Mouse (Mus musculus): ENCODE results near the gene Rpl22l1.
"Not testable (repeated sequence)": the region's sequence is repeated elsewhere in the genome, so short reads cannot be mapped to it uniquely, and the experiment has no call there.

Rpl22l1 gene

DNA sequence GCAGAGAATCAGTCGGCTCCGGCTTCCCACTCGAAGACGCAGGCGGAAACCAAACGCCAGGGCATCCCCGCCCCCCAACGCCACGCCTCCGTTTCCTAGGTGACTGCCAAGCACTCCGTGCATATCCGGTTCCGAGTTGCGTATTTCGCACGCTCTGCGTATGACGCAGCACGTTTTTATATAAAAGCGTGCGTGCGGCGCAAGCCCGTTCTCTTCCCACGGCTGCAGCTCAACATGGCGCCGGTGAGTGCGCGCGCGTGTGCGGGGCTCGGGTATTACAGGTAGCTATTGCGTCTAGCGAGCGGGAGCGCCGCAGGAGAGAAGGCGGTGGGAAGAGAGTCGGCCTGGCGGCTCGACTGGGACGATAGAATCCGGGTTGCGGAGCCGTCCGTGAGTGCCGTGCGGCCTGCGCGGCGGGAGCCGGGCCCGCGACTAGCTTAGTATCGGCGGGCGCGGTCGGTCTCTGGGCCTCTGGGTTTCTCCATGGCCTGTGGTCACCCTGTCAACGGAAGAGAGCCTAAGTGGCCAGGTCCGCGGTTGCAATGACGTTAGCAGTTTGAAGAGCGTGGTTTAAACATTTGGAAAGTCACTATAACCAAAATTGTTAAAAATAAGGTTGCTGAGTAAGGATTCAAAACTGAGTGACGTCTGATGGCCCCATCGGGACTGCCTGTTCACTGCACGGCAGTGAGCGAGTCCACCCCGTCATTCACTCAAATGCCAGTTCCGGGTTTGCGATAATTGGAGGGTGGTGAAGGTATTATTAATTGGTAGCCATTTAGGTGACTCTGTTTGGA is at the start of gene Rpl22l1:
Gene Rpl22l1, plus strand, starts transcription at position 136 of the 797 bp plus-strand sequence.
- DNase-seq (ENCODE audit: low read depth), result peak; percentile 93

DNA sequence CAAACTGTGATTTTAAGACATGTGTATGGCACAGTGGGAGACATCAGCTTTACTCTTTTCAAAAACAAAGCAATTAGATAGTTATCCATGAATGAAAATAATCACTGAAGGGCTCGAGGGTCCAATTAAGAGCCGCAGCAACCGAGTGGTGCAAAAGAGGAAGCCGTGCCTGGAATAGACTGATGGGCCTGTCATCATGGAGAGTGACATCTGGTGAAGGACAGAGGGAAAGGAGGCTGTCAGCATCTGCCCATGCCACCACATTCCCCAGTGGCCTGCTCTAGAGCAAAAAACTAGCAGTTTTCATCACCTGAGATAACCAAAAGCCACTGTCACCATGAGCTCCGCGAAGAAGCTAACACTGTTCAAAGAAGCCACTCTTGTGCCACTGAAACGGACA is 49.8 kb upstream of the Rpl22l1 start:
- DNase-seq (ENCODE audit: low read depth), result no peak

DNA sequence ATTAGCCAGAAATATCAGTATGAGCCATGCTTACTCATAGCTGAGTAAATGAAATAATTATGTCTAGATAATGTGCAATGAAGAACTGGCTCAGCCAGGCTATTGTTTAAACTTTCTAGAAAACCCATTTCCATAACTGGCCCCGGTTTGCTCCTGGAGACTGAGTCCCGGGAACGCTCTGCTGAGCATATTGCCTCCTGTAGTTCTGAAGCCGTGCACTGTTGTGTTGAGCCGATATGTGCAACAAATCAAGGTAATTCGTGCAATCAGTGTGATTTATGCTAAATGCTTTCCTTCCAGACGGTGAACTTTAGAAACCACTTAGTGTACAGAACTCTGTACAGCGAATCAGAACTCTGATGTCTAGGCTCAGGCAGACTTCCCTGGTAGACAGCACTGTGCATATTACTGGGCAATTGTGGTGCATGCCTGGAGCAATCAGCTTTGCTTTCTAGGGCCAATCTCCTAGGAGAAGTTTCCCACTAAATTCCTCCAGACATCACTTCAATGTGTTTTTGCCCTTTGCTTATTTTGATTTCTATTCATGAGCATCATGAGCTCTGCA is 43.9 kb upstream of the Rpl22l1 start:
- no peak for DNase-seq (ENCODE audit: low read depth)

DNA sequence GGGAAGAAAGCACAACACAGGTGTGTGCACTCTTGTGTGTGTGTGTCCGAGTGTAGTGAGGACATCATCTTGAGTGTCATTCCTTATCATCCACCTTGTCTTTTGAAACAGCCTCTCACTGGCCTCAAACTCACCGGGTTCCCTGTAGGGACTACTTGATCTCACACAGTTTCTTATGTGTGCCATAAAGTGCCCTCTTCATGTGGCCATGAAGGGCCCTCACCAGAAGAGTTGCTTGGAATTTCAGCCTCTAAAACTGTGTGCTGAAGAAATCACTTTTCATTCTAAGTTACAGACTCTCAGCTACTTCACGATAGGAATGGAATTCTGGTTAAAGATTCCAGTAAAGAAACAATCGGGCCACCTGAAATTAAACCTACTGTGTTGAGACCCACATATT is 38.3 kb upstream of the Rpl22l1 start:
- DNase-seq (ENCODE audit: low read depth), result no peak

DNA sequence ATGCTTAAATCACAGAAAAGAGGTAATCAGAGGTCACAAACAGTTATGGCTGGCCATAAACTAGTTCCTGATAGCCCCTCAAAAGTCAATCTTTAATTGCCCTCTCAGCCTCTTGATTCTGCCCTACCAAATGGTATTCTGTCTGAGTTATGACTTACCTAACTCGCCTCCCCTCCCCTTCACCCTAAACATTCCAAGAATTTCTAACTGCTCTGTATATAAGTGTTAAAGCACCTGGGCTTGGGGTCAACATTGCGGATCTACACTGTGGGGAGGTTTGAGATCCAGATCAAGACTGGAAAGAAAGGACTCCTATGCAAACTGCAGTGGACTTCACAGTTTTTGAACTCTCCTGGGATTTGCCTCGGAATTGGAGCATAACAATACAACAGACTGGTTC is 37.0 kb upstream of the Rpl22l1 start:
- DNase-seq (ENCODE audit: low read depth), result no peak

DNA sequence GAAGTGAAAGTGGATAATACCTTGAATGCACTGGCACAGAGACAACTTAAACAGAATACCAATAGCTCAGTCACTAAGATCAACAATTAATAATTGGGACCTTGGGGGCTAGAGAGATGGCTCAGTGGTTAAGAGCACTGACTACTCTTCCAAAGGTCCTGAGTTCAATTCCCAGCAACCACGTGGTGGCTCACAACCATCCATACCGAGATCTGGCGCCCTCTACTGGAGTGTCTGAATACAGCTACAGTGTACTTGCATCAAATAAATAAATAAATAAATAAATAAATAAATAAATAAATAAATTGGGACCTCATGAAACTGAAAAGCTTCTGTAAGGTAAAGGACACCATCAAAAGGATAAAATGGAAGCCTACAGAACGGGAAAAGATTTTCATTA is 32.3 kb upstream of the Rpl22l1 start:
- not testable (repeated sequence) for DNase-seq (ENCODE audit: low read depth)

DNA sequence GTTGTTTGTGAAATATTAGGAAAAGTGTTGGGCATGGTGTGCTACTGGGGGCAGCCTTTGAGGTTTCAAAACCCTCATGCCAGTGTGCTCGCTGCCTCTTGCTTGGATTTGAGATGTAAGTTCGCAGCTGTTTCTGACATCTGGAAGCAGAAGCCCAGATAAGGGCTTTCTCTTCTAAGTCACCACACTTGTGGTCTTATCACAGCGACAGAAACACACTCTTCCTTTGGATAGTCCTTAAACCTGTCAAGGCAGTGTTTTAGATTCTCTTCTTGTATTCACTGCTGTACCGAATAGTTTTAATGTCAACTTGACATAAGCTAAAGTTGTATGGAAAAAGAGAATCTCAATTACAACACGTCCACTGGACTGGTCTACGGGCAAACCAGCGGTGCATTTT is 29.9 kb upstream of the Rpl22l1 start:
- no peak for DNase-seq (ENCODE audit: low read depth)

DNA sequence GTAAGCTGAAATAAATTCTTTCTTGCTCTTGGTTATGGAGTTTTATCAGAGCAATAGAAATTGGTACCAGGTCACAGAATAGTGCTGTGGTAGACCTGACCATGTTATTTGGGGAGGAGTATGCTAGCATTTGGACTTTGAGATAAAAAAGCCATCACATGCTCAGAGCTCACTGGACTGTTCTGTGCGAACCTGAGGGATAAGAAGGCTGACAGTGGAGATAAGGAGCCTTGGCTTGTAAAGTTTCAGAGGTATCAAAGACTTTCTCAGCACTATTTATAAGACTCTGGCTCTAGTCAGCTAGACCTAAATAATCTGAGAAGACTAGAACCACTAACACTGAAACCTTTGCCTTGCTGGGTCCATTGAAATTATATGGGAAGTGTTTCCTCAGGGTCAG is 29.3 kb upstream of the Rpl22l1 start:
- DNase-seq (ENCODE audit: low read depth), result no peak

DNA sequence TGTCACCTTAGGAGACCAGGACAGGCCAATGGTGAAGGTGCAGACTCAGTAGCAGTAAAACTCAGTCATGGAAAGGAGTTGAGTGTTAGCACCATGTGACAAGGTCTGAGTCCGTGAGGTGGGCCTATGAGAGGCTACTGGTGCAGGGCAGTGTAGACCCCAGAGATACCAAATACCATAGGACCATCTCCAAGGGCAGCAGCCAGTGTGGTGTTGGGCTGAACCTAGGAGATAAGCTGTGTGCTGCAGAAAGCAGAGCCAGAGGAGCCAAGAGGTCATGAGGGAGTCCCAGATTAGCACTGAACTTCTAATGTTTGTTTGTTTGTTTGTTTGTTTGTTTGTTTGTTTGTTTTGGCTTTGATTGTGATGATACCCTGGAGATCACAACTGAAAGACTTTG is 28.7 kb upstream of the Rpl22l1 start:
- no peak for DNase-seq (ENCODE audit: low read depth)

DNA sequence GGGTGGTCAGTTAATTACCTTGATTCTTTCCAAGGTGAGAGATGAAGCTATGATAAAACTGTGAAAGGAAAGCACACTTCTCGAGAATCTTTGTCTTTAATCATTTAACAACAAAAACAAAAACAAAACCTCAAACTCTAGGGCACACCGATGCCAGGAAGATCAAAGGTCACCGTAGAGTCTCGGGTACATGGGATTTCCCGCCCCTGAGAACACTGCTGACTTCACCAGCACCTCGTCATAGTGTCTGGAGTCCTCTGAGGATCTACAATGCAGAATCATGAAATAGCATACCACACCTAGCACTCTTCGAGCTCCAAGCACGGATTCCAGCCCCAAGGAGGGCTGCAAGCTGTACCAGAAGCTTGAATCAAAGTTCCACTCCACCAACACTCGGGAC is 24.7 kb upstream of the Rpl22l1 start:
- DNase-seq (ENCODE audit: low read depth), result no peak

DNA sequence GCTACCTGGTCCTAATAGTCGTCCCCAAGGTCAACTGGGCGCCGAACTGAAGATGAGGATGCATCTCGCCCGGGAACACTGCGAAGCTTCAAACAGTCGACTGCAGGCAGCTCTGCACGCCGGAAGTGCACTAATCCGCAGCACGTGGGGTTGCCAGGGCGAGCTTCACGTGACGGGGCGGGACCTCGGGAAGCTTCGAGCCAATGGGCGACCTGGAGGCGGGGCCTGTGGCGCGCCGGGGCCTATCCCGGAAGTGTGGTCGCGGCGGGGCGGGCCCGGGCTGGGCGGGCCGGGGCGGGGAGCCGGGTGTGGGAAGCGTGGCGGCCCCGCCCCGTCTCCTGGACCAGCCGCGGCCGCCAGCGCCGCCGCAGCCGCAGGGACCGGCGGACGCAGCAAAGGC is 24.2 kb upstream of the Rpl22l1 start, which contains the start of gene Eif5a2:
Gene Eif5a2, plus strand, starts transcription at position 283 of the 400 bp plus-strand sequence.
- DNase-seq (ENCODE audit: low read depth), result peak; percentile 70

DNA sequence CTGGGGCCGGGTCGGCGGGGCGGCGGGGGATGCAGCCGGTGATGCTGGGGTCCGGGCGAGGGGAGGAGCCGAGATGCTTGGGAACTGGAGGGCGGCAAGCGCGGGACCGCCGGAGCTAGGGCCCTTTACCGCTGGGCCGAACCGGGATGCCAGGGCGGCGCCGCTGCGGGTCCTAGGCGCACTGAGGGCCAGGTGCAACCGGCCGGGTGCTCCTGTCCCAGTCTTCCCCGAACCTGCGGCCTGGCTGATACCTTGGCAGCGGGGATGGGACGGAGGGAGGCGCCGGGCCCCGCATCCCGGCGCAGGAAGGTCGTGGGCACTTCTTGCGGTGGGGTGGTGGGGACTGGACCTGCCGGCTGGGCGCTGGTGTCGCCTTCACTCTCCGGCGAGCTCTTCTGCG is 23.8 kb upstream of the Rpl22l1 start:
- no peak for DNase-seq (ENCODE audit: low read depth)

DNA sequence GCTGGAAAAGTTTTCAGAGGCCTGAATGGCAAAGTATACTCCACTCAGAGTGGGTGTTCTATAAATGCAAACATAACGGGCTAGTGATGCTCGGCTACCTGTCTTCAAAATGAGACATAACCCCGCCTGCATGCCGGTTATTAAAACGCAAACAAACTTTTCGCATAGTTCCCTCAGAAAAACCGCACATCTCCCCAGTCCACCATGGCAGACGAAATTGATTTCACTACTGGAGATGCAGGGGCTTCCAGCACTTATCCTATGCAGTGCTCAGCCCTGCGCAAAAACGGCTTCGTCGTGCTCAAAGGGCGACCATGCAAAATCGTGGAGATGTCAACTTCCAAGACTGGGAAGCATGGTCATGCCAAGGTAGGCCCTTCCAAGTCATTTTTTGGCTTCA is 23.4 kb upstream of the Rpl22l1 start:
- DNase-seq (ENCODE audit: low read depth), result no peak

DNA sequence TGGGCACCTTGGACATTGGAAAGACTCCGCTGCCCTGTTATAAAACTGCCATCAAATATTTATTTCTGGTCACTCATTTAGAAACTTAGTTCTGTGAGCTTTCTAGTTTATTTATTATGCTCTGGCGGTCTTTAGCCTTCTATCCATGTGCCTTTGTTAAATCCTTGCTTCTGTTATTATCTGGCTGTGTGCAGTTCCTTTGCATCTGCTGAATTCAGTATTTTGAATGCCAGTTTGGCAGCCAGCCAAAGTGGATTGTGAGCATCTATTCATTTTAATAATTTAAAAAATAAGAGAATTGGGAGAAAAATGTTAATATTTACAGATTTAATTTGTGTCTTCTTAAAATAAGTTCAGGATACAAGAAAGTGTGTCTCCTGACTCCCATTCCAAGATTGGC is 21.1 kb upstream of the Rpl22l1 start:
- DNase-seq (ENCODE audit: low read depth), result no peak

DNA sequence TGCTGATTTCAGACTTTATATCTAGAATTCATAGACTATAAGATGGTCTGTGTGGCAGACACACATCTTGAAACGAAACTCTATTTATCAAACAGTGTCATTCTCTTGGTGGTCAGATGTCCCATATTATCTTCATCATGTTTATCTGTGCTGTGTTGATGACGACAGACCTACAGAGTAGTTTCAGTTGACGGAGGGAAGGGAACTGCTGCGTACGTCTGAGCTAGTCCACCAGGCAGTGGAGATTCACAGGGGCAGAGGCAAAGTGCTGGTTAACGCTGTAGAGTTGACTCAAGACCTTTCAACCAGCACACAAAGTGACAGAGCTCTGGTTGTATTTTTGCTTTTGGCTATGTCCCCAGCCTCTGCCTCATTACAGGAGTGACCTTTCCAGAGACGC is 10.4 kb upstream of the Rpl22l1 start:
- no peak for DNase-seq (ENCODE audit: low read depth)

DNA sequence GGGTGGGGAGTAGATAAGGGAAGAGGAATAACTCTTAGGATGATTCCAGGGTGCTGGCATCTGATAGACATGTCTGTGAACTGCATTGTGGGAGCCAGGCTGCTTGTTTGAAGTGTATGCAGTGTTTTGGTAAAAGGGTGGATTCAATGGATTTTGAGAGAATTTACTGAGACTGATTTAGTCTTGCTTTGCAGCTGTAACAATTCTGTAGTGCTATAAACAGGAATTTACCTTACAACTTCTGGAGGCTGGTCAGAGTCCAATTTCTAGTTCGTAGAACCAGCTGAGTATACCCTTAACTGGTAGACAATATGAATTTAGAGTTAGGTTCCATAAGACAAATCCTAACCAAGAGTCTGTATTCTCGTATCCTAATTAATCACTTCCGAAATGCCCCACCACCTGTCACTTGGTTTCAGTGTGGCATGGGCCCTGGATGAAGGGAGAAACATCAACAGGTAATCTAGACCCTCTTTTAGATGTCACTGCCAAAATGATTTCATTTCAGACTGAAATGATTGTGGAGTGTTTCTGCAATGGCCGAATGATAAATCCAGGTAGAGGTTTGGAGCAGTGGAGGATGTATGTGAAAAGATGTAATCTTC is 2.9 kb downstream of the Rpl22l1 start:
- DNase-seq (ENCODE audit: low read depth), result no peak

DNA sequence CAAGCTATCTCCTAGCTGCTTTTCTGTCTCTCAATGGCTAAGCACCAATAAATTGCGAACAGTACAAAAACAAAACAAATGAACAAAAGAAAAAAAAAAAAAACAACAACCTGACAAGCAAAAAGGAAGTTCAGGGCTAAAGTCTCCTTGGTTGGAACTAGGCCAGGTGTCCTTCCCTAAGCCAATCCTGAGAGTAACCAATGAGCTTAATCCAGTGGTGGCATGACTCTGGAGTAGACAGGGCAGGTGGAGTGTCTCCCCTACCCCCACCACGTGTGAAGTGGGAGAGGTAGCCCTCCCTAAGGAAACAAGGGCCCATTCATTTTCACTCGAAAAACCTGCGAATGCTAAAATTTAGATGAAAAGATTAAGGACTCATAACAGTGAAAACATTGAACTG is 6.2 kb downstream of the Rpl22l1 start:
- DNase-seq (ENCODE audit: low read depth), result no peak

DNA sequence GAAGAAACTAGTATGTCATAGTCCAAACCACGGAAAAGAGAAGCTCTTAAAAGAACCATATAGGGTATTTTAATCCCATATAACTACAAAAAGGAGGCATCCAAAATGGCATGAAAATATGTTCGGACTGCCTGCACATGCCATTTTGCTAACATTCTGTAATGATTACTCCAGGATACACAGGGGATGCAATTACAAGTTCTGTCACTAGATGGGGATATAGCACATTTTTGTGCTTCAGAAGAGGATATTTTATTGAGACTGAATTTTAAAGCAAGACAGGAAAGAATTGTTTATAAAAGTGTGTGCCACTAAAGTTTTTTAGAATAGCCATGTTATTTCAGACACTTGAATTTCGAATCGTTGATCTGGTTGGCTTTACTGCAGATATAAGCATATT is 9.1 kb downstream of the Rpl22l1 start:
- DNase-seq (ENCODE audit: low read depth), result peak; percentile 74

DNA sequence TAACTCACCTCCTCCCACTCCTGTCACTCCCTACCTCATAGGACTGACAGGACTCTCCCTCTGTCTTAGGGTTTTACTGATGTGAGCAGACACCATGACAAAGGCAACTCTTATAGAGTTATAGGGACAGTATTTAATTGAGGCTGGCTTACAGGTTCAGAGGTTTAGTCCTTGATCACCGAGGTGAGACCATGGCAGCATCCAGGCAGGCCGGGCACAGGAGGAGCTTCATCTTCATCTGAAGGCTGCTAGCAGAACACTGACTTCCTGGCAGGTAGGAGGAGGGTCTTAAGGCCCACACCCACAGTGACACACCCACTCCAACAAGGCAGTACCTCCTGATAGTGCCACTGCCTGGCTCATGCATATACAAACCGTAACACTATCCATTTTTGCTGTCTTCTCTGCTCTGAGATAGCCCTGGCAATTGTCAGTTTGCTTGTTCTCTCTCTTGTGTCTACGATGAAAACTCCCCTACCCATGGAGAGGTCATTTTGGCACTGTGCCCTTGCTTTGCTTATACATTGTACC is 10.8 kb downstream of the Rpl22l1 start:
- DNase-seq (ENCODE audit: low read depth), result no peak

DNA sequence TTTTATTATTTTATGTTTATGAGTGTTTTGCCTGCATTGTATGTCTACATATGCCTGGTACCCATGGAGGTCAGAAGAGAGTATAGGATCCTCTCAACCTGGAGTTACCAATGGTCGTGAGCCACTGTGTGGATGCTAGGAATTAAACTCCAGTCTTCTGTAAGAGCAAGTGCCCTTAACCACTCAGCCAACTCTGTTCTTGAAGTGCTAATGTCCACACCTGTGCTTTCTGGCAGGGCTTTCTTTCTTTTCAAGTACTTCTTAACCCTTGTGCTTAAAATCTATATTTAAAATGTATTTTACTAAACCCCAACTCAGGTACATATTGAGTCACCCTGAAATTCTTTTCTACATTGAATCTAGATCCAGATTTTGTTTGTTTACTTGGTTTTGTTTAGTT is 21.0 kb downstream of the Rpl22l1 start:
- DNase-seq (ENCODE audit: low read depth), result no peak

DNA sequence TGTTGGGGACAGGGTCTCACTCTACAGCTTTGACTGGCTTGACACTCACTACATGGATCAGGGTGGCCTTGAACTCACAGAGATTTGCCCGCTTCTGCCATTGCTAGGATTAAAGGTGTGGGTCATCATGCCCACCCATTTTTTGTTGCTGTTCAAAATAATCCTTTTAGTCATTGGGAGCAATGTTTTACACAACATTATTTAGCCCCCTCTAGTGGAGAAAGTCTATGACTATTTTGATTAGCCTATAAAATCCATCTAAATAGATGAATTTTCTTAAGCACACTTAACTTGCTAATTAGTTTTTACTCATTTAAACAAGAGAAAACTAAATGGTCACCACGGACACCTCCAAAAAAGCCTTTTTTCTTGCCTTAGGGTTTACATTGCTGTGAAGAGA is 22.4 kb downstream of the Rpl22l1 start:
- DNase-seq (ENCODE audit: low read depth), result no peak

DNA sequence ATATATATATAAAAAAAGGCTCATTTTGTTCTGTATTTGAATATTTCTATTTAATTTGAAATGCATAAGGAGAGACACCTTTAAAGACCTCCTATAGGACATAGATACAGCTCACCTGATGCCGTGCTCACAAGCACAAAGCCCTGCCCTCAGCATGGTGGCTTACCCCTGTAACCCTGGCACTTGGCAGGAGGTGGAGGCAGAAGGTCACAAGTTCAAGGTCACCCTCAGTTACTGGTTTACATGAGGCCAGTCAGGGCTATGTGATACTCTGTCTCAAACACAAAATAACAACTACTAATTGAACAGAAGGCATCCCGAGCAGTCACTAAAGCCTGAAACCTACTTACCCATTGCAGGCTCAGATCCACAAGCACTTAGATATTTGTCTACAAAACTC is 24.2 kb downstream of the Rpl22l1 start:
- no peak for DNase-seq (ENCODE audit: low read depth)

DNA sequence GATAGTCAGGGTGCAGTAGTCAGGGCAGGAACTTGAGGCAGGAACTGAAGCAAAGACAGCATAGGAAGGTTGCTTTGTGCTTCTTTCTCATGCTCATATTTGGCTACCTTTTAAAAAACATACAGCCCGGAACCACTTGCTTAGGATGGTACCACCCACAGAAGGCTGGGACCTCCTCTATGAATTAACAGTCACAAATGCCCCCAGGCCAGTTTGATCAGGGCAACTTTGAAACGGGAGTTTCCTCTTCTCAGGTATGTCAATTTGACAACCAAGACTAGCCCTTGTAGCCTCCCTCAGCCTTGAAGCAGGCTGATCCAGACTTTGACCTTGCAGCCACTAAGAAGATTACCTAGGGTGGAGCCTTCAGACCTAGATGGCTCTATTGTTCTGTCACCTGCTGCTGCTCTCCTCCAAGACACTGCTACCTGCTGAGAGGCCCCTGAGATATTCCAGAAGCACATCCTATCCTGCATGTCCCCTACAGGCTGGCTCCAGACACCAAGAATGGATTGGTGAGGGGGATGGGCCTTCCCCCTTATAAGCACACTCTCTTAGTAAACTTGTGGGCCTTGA is 31.6 kb downstream of the Rpl22l1 start:
- DNase-seq (ENCODE audit: low read depth), result no peak
